Mouse (Mus musculus): ENCODE data around the gene Sh3rf3.

- TF ChIP-seq CTCF (IDR thresholded peaks at IDR 0.05; ENCODE audit: borderline replicate concordance, control insufficient read depth, extremely low read depth, insufficient read depth, low read length, poor library complexity) (no peak), POLR2A (IDR thresholded peaks at IDR 0.05; ENCODE audit: control insufficient read depth, extremely low read depth, insufficient read depth, low read length, poor library complexity) (no peak)
Observed at GRCm38 (mm10) chr10:59106644-59107043, 293.5 kb downstream of the Sh3rf3 start.
